Mouse (Mus musculus) E14TG2a.4 (cell line): ENCODE data around the gene Ltc4s.

Experiments
- CTCF ChIP-seq: conservative IDR thresholded peaks from 2 replicates; pipeline ENCODE4 v1.5.1; 2014; ENCODE audit warnings: low read length
- NANOG ChIP-seq: IDR thresholded peaks from 2 replicates; pipeline ENCODE4 v1.6.1; 2014; ENCODE audit warnings: borderline replicate concordance, low read length, mixed read lengths
- POU5F1 ChIP-seq: IDR thresholded peaks from 2 replicates; pipeline ENCODE4 v1.6.1; 2014; ENCODE audit warnings: low read length, borderline replicate concordance

- no peak for TF ChIP-seq CTCF
- no peak for TF ChIP-seq NANOG
- TF ChIP-seq POU5F1, result no peak
These were observed 19.9 kb upstream of the Ltc4s start for GRCm38 (mm10) chr11:50258310-50258709.
